8 mouse cellular contexts compared by ENCODE assay signal in the genomic region with DNA sequence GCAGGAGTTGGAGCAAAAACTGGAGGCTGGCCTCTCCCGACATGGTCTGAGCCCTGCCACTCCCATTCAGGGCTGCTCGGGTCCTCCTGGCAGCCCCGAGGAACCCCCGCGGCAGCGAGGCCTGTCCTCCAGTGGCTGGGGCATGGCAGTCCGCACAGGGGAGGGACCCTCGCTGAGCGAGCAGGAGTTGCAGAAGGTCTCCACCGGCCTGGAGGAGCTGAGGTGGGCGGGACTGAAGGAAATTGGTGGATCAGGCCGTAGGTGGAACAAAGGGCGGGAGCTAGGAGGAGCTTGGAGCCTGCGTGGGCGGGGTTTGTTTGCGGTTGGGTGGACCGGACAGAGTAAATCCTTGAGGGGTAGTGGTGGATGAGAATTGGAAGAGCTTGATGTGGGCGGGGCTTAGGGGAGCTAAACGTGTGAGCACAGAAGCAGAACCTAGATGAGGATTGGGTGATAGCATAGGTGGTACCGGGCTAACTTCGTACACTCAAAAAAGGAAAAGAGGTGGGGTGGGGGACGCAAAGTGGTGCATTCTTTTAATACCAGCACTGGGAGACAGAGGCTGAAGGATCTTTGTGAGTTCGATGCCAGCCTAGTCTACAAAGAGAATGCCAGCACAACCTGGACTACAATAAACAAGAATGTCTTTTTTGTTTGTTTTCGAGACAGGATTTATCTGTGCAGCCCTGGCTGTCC. TPM values are rescaled to one million over a fixed set of nuclear protein-coding genes. Genes with fewer than 3 reads are reported as not detected.
DNase-seq lines count a peak whose midpoint lies in the region; ATAC-seq and TF ChIP-seq lines count a peak whose summit lies in the region.

No protein-coding gene starts in this region.

- H3K36me3 ChIP-seq in heart, embryonic 12.5 days: no peaks in the 10 kb centered on the region
- no peaks in the 10 kb centered on the region for H3K36me3 ChIP-seq in kidney, embryonic 16.5 days (ENCODE audit: insufficient read depth, low read length)
- no peaks in the 10 kb centered on the region for H3K36me3 ChIP-seq in liver, adult 2 months (ENCODE audit: control insufficient read depth, insufficient read depth, low read length)

- peak; percentile 69 for DNase-seq in c-Kit-negative CD71-positive TER-119-positive erythroid progenitor cells, embryonic 14.5 days (ENCODE audit: low read depth, low spot score)
- DNase-seq in fat pad, adult 2 months (ENCODE audit: extremely low read depth, low read depth, low spot score): peak; percentile 86
- DNase-seq in liver, adult 2 months (ENCODE audit: extremely low read depth, low read depth, low spot score): peak; percentile 92
- DNase-seq in spleen, postnatal 4 days (ENCODE audit: low spot score in 2 of 2): peak; percentile 77 to 85

- TF ChIP-seq POLR2A in liver, adult 2 months (IDR thresholded peaks at IDR 0.05; ENCODE audit: extremely low read depth, insufficient read depth, low read length): peak; percentile 54; the same call in 1 of the 2 replicates

- H3K27ac ChIP-seq in heart, embryonic 12.5 days (ENCODE audit: poor library complexity, severe bottlenecking): no peak overlapping the region
- H3K27ac ChIP-seq in kidney, embryonic 16.5 days (ENCODE audit: low read length): peak overlapping the region; percentile 84
- H3K27ac ChIP-seq in liver, adult 2 months (replicated peaks; ENCODE audit: insufficient read depth, low read depth, low read length): peak overlapping the region; percentile 57

- peak overlapping the region; percentile 58 for H3K4me3 ChIP-seq in heart, embryonic 12.5 days
- H3K4me3 ChIP-seq in kidney, embryonic 16.5 days (ENCODE audit: low read length): peak overlapping the region; percentile 65
- H3K4me3 ChIP-seq in liver, adult 2 months (ENCODE audit: insufficient read depth, low read depth, low read length): peak overlapping the region; percentile 86

- H3K27me3 ChIP-seq in heart, embryonic 12.5 days (replicated peaks): peaks cover 40% of the 10 kb centered on the region
- H3K27me3 ChIP-seq in kidney, embryonic 16.5 days (ENCODE audit: insufficient read depth, low read length): peaks cover 27% of the 10 kb centered on the region
- H3K27me3 ChIP-seq in liver, adult 2 months (ENCODE audit: control insufficient read depth, insufficient read depth, low read length): no peaks in the 10 kb centered on the region

- peak; percentile 70 for ATAC-seq in CD4-positive, CD25-positive, alpha-beta regulatory T cell, adult 4 months
- peak; percentile 89 for ATAC-seq in heart, embryonic 12.5 days (ENCODE audit: insufficient number of reproducible peaks, low FRiP score)
- ATAC-seq in kidney, embryonic 16.5 days (ENCODE audit: low FRiP score, low TSS enrichment): peak; percentile 93
- ATAC-seq in monocyte, adult 5-6 weeks (replicated peaks; ENCODE audit: insufficient number of reproducible peaks, low FRiP score, low TSS enrichment, poor library complexity, severe bottlenecking): peak; percentile 84

- TF ChIP-seq CTCF in liver, adult 2 months (IDR thresholded peaks at IDR 0.05; ENCODE audit: low read depth, low read length): no peak

- H3K4me1 ChIP-seq in heart, embryonic 12.5 days (replicated peaks): peaks cover 16% of the 10 kb centered on the region
- peaks cover 21% of the 10 kb centered on the region for H3K4me1 ChIP-seq in kidney, embryonic 16.5 days (ENCODE audit: insufficient read depth, low read length)
- no peaks in the 10 kb centered on the region for H3K4me1 ChIP-seq in liver, adult 2 months (ENCODE audit: control insufficient read depth, insufficient read depth, low read length)

- H3K9me3 ChIP-seq in heart, embryonic 12.5 days (replicated peaks): no peaks in the 10 kb centered on the region
- H3K9me3 ChIP-seq in kidney, embryonic 16.5 days (ENCODE audit: low read length): no peaks in the 10 kb centered on the region

- peak overlapping the region; percentile 96 for H3K4me2 ChIP-seq in heart, embryonic 12.5 days
- peak overlapping the region; percentile 95 for H3K4me2 ChIP-seq in kidney, embryonic 16.5 days (replicated peaks; ENCODE audit: low read depth, low read length)

- H3K9ac ChIP-seq in heart, embryonic 12.5 days: peak overlapping the region; percentile 75
- H3K9ac ChIP-seq in kidney, embryonic 16.5 days (replicated peaks; ENCODE audit: low read length): peak overlapping the region; percentile 75
- H3K9ac ChIP-seq in liver, adult 2 months (ENCODE audit: low read depth, low read length): peak overlapping the region; percentile 84

- WGBS in heart, embryonic 12.5 days: 6% methylated on average over 24 of the region's 24 CpGs
- 7% methylated on average over 24 of the region's 24 CpGs for WGBS in kidney, embryonic 16.5 days
- WGBS in liver, adult 2 months: 3% methylated on average over 24 of the region's 24 CpGs

- H3K79me2 ChIP-seq in liver, adult 2 months (ENCODE audit: control insufficient read depth, insufficient read depth, low read length): no peaks in the 10 kb centered on the region

RNA-seq across cellular contexts. Expression of gene Tsks, which starts 9.8 kb away (rescaled TPM):
- not detected for polyA plus RNA-seq in CD4-positive, CD25-positive, alpha-beta regulatory T cell, adult 4 months (2017; shearing (Covaris generic))
- polyA plus RNA-seq in heart, embryonic 12.5 days (2016; fragmentation: Nextera tagmentation; extraction: Ambion mirVana): 0.19 TPM in 1 of 2 replicates, not detected in the other
- polyA plus RNA-seq in kidney, embryonic 16.5 days (2015; fragmentation: Nextera tagmentation; extraction: Ambion mirVana): 0.10 and 0.24 TPM in 2 replicates
- not detected in 2 replicates for total RNA-seq in liver, adult 2 months (2014; rRNA removed)
- 0.20 and 0.51 TPM in 2 replicates for polyA plus RNA-seq in liver, adult 2 months (2012; rRNA removed)
- total RNA-seq in monocyte, adult 5-6 weeks (2017): not detected in 3 replicates

RNA-seq across cellular contexts. Expression of gene Cpt1c, which starts 21.9 kb away (rescaled TPM):
- polyA plus RNA-seq in CD4-positive, CD25-positive, alpha-beta regulatory T cell, adult 4 months (2017; shearing (Covaris generic)): under 1 TPM; 0.36 to 0.92 TPM
- 10.7 and 11.5 TPM in 2 replicates for polyA plus RNA-seq in heart, embryonic 12.5 days (2016; fragmentation: Nextera tagmentation; extraction: Ambion mirVana)
- polyA plus RNA-seq in kidney, embryonic 16.5 days (2015; fragmentation: Nextera tagmentation; extraction: Ambion mirVana): 22.4 and 23.8 TPM in 2 replicates
- total RNA-seq in liver, adult 2 months (2014; rRNA removed): 0.09 and 0.34 TPM in 2 replicates
- polyA plus RNA-seq in liver, adult 2 months (2012; rRNA removed): 0.71 and 0.91 TPM in 2 replicates
- not detected in 3 replicates for total RNA-seq in monocyte, adult 5-6 weeks (2017)

RNA-seq across cellular contexts. Expression of gene Ap2a1, which starts 23.5 kb away (rescaled TPM):
- polyA plus RNA-seq in CD4-positive, CD25-positive, alpha-beta regulatory T cell, adult 4 months (2017; shearing (Covaris generic)): 1 to 10 TPM; 6.2 to 7.4 TPM
- polyA plus RNA-seq in heart, embryonic 12.5 days (2016; fragmentation: Nextera tagmentation; extraction: Ambion mirVana): 74.5 and 77.2 TPM in 2 replicates
- polyA plus RNA-seq in kidney, embryonic 16.5 days (2015; fragmentation: Nextera tagmentation; extraction: Ambion mirVana): 72.9 and 75.3 TPM in 2 replicates
- 14.5 and 18.3 TPM in 2 replicates for total RNA-seq in liver, adult 2 months (2014; rRNA removed)
- polyA plus RNA-seq in liver, adult 2 months (2012; rRNA removed): 32.8 and 38.2 TPM in 2 replicates
- 10.3 to 21.7 TPM (median 21.0 TPM) in 3 replicates for total RNA-seq in monocyte, adult 5-6 weeks (2017)

RNA-seq across cellular contexts. Expression of gene Prmt1, which starts 33.6 kb away (rescaled TPM):
- 100 to 1,000 TPM in 1 of 2 experiments, 10 to 100 TPM in 1; 39.7 to 114 TPM for polyA plus RNA-seq in CD4-positive, CD25-positive, alpha-beta regulatory T cell, adult 4 months (2017; shearing (Covaris generic))
- polyA plus RNA-seq in heart, embryonic 12.5 days (2016; fragmentation: Nextera tagmentation; extraction: Ambion mirVana): 377 and 394 TPM in 2 replicates
- 681 and 701 TPM in 2 replicates for polyA plus RNA-seq in kidney, embryonic 16.5 days (2015; fragmentation: Nextera tagmentation; extraction: Ambion mirVana)
- total RNA-seq in liver, adult 2 months (2014; rRNA removed): 15.9 and 23.0 TPM in 2 replicates
- polyA plus RNA-seq in liver, adult 2 months (2012; rRNA removed): 26.0 and 36.1 TPM in 2 replicates
- total RNA-seq in monocyte, adult 5-6 weeks (2017): 57.2 to 80.2 TPM (median 58.1 TPM) in 3 replicates

RNA-seq across cellular contexts. Expression of gene Irf3, which starts 44.7 kb away (rescaled TPM):
- 100 to 1,000 TPM; 117 to 147 TPM for polyA plus RNA-seq in CD4-positive, CD25-positive, alpha-beta regulatory T cell, adult 4 months (2017; shearing (Covaris generic))
- 59.5 and 60.8 TPM in 2 replicates for polyA plus RNA-seq in heart, embryonic 12.5 days (2016; fragmentation: Nextera tagmentation; extraction: Ambion mirVana)
- polyA plus RNA-seq in kidney, embryonic 16.5 days (2015; fragmentation: Nextera tagmentation; extraction: Ambion mirVana): 109 TPM in 2 replicates
- 58.5 and 59.0 TPM in 2 replicates for total RNA-seq in liver, adult 2 months (2014; rRNA removed)
- polyA plus RNA-seq in liver, adult 2 months (2012; rRNA removed): 82.0 and 101 TPM in 2 replicates
- total RNA-seq in monocyte, adult 5-6 weeks (2017): 83.1 to 122 TPM (median 104 TPM) in 3 replicates
